Mouse (Mus musculus): ENCODE measurements around the gene Dlx4.

The Dlx4 gene

DNA sequence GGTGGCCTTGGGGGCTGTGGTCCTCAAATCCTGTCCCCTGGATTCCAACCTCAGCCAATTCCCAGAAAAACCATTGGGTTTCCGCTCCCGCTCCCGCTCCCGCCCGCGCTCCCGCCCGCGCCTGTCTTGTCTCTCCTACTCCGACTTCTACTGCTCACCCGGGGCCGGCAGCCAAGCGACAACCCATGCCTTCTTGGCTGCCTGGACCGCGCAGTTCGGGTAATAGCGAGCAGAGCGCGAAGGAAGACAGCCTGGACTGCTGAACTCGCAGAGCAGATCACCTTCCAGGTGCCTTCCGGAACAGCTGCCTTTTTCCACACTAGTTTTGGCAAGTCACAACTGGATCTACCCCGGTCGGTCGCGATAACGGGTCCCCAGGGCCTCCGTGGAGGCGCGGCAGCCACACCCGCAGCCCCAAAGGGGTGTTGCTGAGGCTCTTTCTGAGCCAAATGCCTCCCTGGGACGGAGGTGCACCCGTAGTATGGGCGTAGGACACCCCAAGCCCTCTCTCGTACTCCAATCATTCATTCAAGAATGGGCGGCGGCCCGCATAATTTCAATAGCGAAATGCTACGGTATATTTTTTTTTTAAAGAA, 3.0 kb downstream of the Dlx4 start:
- no peak for DNase-seq (ENCODE audit: low read depth, low spot score)

DNA sequence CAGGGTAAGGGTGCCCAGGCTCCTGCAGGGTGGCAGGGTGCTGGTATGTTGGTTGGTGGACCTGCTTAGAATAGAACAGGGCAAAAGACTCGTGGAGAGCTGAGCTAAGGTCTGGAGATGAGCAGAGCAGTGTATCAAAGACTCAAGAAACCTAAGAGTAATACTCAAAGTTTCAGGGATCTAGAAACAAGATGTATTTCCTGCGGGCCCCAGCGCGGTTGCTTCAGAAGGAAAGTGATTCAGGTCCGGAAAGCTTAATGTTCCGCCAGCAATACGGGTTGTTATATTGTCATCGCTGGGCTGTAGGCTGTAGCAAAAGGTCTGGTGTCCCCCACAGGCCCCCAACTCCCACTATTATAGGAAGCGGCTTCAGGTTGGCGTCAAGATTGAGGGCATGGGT, 3.8 kb downstream of the Dlx4 start:
- DNase-seq (ENCODE audit: low read depth, low spot score): no peak

DNA sequence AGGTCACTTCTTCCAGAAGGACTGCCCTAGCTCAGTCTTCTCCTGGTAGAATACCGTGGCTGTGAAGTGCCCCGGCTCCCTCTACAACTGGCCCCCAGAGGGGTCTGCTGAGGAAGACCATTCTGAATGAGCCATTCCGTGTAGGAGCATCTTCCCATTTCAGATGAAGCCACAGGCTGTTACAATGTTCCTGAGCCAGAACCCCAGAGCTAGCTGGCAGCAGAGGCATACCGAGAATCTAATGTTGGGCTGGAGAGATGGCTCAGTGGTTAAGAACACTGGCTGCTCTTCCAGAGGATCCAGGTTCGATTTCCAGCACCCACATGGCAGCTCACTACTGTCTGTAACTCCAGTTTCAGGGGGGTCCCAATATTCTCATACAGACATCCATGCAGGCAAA, 6.2 kb downstream of the Dlx4 start:
- no peak for DNase-seq (ENCODE audit: low read depth, low spot score)

DNA sequence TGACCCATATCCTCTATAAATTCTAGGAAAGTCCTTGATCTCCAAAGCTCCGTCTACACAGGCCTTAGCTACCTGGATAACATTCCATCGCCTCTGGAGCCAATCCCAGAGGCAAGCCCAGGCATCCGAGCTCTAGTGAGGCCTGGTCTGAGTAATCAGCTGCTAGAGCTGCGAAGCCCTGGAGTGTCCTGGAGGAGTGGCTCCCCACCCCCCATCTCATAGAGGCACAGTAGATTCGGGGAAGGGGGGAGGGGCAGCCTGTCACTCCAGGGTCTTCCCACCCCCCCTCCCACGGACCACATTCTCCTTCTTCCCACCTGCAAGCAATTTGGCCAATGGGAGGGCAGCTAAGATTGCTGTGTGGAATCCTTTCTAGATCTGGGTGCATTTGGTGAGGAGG, 8.8 kb downstream of the Dlx4 start:
- no peak for DNase-seq (ENCODE audit: low read depth, low spot score)

DNA sequence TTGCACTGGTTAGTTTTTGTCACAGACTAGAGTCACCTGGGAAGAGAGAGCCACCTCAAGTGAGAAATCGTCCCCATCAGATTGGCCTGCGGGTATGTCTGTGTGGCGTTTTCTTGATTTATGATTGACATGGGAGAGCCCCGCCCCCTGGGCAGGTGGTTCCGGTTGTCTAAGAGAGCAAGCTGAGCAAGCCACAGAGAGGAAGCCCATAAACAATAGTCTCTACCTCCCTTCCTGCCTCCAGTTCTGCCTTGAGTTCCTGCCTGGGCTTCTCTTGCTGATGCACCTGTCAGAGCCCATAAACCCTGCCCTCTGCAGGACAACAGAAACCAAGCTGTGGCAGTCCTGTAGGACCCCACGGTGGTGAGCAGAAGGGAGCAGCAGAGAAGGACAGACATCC, 12.7 kb downstream of the Dlx4 start:
- DNase-seq (ENCODE audit: low read depth, low spot score): no peak

DNA sequence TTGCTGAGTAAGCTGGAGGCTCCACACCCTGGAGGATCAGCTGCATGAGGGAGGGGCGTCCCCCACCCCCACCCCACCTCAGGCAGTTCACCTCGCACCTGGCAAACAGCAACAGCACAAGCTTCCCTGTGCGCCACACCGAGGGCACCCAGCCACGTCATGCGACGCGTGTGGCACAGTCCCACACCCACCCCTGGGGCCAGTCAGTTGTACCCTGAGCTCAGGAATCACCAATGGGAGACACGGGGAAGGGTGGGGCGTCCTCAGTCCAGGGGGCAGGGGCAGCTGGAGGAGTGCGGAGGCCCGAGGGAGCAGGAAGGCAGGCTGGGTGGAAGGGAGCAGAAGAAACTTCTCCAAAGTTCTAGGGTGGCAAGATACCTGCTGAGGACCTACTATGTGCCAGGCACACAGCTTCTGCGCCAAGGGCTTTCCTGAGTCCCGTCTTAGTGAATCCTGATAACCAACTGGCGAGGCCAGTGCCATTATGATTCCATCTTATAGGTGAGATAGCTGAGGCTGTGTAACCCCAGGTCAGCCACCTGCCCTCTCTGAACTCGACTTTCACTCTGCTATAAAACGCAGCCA, 15.3 kb downstream of the Dlx4 start:
- no peak for DNase-seq (ENCODE audit: low read depth, low spot score)

DNA sequence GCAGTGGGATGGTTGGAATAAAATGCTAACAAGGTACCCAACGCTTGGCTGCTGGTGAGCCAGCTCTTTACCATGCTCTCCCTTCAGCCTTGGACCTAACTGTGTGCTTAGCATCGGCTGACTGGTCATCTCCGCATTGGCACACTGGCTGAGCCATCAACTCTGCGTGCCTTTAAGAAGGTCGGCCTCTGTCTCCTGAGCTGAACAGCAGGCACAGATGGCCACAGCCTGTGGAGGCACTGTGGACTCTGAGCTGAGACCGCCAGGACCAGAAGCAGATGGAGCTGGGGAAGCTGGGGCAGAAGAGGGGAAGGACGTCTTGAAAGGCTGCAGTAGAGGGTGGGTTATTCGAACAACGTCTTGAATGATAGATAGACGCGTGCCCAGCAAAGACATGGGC, 17.7 kb downstream of the Dlx4 start:
- no peak for DNase-seq (ENCODE audit: low read depth, low spot score)

DNA sequence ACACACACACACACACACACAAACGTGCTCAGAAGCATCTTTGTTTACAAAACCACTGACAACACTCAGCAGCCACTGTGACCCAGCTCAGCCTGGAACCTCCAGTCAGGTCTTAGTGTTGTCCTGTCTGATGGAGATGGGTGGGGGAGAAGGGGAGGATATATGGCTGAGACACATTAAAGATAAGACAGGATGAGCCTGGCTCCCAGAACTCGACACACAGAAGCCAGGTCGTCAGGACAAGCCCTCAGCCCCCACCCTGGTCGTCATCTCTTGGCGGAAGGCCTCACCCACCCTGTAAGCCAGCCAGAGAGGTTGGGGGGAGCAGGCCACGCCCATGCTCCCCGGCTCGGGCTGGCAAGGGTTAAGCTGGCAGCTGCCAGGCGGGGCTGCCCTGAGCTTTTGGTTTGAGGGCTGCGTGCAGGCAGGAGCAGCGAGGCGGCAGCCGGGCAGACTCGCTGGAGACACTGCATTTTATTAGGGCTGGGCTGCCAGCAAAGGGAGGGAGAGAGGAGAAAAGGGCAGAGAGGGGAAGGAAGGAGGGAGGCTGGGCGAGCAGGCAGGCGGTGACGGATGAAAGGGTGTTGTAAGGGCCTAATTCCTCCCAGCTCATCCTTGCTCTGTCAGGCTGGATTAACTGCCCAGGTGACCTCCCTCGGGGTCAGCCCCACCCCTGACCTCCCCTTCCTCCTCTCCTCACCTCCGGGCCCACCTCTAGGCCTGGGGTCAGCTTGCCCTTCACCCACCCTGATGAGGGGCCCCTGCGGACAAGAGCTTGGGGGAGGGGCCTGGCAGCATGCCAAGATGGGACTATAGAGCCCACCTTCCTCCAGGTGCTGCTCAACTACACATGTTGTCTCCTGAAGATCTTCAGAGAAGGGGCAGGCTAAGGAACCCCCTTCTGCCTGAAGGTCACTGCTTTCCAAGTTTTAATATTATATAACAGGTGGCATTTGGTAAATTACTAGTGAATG, 19.5 kb downstream of the Dlx4 start:
- DNase-seq (ENCODE audit: low read depth, low spot score): peak; percentile 65

DNA sequence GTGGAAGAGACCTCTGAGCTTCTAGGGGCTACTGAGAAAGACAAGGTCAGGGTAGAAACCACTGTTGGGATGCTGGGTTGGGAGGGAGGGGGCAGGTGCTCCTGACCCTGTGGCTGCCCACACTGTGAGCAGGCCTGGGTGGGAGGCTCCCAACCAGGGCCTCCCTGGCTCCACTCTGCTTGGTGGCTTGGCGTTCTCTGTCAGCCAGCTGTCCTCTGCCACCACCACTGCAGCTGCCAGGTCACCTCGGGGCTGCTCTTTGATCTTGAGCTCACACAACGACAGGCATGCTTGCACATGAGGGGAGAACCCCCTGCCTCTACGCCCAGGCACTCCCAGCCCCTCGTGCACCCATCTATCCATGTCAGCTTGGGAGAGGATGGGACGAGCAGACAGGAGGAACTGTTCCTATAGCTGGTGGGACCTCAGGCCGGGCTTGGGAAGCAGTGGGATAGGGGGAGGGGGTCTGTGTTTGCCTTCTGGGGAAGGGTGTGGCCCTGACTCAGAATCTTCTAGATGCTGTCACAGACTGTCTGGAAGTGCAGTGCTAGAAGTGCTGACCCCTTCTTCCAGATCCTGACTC, 20.6 kb downstream of the Dlx4 start:
- no peak for DNase-seq (ENCODE audit: low read depth, low spot score)

DNA sequence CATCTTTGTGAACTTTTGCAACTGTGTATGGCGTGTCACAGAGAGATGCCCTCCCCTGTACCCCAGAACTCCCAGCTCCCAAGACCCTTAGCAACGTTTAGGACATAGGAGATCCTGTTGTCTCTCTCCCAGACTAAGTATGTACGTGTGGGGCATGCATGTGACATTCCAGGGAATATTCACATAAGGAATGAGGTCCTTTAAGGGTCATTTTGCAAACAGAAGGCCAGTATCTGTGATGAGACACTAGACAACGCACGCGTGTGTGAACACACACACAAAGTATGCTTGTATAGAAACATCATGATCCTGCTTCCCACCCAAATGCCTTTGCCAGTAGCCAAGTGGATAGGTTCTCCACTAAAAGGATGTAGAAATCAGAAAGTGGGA, 24.0 kb downstream of the Dlx4 start:
- no peak for DNase-seq (ENCODE audit: low read depth, low spot score)

DNA sequence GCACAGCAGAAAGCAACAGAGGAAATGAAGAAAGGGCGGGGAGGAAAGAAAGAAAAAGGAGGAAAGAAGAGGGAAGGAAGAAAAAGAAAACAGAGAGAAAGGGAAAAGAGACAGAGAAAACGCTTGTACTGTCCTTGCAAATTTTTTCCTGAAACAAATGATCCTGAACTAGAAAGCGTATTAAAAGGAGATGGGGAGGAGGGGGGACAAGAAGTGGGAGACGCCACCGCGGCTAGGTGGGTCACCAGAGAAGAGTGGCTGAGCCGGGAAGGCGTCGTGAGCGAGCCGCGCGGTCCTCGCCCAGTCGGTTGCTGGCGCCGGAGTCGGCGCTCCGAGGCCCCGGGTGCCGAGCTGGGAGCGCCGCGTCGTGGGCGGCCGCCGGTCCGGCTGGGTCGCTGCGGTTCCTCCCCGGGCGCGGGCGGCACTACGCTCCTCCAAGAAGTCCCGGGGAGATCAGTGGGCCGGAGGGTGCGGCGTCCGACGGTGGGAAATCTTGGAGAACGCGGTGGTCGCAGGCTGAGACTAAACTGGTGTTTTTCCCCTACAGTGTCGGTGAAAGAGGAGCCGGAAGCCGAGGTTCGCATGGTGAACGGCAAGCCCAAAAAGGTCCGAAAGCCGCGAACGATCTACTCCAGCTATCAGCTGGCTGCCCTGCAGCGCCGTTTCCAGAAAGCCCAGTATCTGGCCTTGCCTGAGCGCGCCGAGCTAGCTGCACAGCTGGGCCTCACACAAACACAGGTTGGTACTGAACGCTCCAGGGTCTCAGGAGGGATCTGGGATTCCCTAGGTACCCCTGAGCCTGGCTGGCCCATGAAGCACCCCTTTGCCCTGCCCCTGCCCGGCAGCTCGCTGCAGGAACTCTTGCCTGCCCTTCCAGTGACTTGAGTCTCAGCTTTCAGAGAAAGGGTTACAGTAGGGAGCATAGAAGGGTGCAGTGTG, 24.6 kb downstream of the Dlx4 start:
- no peak for DNase-seq (ENCODE audit: low read depth, low spot score)

DNA sequence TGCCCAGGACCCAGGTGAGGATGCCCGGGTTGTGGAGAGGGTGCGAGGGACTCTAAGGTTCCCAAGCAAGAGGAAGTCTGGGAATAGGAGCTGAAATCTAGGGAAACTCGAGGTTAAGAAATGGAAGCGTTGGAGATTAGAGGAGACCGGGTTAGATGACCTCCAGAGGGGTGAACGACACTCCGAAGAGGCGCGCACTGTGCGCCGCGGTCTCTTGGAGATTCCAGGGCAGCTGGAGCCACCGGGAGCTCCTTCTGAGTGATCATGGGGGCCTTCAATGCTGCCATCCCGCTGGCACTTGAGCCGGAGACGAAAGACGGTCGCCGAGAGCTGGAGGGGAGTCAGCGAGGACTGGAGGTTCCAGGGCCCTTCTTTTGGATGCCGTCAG, 25.4 kb downstream of the Dlx4 start:
- DNase-seq (ENCODE audit: low read depth, low spot score): no peak

DNA sequence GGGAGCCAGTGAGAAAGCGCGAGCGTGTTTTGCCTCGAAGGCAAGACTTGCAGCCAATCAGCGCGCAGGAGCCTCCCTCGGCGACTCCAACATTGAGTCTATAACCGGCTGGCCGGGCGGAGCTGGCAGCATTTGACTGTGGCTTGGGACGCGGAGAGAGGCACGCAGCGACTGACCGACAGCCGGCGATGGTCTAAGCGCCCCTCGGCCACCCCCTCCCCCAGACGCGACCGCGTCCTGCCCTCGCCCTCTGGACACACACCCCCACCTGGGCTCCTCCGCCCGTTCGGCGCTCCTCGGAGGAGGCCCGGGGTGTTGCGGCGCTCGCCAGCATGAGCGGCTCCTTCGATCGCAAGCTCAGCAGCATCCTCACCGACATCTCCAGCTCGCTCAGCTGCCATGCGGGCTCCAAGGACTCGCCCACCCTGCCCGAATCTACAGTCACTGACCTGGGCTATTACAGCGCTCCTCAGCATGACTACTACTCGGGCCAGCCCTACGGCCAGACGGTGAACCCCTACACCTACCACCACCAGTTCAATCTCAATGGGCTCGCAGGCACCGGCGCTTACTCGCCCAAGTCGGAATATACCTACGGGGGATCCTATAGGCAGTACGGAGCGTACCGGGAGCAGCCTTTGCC, 26.0 kb downstream of the Dlx4 start, which contains the start of gene Dlx3:
TSS of gene Dlx3 (plus strand) at position 130 of the 643 bp plus-strand sequence.
- DNase-seq (ENCODE audit: low read depth, low spot score): peak; percentile 69

DNA sequence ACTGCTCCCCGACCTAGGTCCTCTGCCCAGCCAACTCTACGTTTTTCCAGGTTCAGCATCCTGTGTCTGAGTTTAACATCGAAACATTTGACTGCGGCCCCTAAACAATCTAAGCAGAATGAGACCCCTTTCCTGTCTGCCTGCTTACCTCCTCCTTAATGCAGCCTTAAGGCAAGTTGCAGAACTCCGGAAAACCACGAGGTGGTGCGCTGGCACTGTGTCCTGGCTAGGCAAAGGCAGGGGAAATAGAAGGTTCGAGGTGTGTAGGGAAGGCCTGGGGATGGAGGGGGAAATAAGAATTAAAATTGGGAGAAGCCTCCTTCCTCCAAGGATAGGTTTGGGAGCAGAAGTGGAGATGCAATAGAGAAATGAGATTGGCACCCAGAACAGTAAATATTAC, 27.6 kb downstream of the Dlx4 start:
- DNase-seq (ENCODE audit: low read depth, low spot score): peak; percentile 80

DNA sequence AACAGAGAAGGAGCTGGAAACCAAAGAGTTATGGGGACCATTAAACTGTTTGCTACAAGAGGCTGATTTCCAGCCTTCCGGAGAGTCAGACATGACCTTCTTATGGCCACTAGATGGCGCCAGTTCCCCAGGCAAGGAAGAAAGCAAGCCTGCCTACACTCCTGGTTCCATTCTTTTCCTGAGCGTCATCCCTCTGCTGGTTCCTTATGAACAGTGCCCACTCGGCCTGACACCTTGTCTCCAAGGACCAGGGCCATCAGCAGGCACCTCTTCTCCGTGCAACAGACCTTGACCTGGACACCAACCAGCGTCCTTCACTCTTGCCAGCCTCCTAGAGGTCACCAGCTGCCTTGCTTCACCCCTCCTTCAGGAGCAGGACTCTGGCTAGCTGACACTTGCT, 29.0 kb downstream of the Dlx4 start:
- peak; percentile 92 for DNase-seq (ENCODE audit: low read depth, low spot score)

DNA sequence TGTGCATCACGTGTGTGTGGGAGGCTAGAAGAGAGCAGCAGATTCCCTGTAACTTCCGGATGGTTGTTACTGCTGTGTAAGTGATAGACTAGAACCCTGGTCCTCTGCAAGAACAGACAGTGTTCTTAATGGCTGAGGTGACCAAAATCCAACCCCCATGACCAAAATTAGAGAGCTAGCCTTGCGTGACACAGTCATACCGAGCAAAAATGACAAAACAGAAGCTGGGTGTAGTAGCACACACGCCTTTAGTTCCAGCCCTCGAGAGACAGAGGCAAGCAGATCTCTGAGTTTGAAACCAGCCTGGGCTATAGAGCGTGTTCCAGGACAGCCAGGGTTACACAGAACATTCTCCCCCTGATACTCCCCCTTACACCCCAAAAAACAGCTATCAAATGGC, 36.0 kb downstream of the Dlx4 start:
- DNase-seq (ENCODE audit: low read depth, low spot score): no peak

DNA sequence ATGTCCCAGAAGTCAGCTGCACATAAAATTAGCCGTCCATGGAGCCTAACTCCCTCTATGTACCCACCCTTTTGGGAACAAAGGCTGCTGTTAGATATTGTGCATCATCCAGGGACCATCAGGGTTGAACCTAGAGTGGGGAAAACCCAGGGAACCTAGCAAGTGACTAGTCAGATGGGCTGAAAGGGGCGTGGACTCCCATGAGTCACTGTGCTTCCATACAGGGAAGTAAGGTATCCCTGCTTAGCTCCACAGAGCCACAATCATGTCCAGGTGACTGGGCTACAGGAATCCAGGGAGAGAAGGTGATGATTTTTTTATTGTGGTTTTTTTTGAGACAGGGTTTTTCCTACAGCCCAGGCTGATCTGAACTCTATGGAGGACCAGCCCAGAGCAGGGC, 37.1 kb downstream of the Dlx4 start:
- DNase-seq (ENCODE audit: low read depth, low spot score): no peak

DNA sequence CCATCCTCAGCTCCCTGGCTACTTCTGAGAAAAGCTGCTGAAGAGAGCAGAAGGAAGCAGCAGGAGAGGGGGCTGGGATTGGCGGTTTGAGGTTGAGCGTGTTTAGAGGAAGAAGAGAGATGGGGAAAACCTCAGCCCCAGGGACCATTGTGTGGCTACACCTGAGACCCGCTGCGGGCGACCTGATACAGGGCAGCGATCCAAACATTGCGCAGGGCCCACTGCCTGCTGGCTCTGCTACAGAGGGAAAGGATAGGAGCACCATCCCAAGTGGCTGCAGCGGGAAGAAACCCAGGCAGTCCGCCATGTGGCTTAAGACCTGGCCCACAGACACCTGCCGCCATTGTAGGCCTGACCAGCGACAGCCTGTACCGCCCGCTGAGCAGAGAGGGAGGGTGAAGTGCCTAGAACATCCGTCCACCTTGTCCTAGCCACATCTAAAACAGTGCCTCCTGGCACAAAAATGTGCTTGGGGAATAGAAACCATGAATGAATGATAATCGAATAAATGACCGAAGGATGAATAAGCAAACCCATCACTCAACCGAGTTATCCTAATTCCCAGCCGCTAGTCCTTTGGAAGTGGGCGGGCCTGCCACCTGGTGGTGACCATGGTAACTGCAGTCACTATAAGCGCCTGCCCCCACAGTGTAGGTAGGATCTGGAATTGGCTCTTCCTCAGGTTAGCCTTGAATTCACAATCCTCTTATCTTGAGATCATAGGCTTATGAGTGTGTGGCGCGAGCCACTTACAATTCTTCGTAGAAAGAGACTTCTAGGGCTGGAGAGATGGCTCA, 39.4 kb downstream of the Dlx4 start:
- DNase-seq (ENCODE audit: low read depth, low spot score): peak; percentile 81

DNA sequence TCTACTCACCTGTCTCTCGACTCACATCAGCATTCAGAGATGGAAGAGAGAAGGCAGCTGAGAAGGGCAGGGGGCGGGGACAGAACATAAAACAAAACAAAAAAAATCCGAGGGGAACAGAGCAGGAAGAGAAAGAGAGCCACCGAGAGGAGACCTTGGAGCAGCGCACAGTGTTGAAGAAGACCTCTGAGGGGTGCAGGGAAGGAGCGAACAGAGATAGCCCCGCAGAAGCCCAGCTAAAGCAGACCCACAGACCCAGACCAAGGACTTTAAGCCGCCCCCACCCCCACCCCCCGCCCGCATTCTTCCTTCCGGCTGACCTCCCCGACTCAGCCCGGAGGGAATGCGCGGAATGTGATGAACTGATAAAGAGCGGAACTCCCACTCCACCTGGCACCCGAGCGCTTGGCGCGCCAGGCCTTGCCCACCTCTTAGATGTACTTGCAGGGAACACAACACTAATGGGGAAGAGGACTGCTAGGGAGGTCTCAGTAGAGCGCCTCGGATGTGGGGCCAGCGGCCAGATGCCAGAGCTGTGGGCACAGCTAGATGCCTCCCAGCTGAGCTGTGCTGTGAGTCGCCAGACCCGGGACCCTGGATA, 40.7 kb downstream of the Dlx4 start:
- DNase-seq (ENCODE audit: low read depth, low spot score): peak; percentile 79

DNA sequence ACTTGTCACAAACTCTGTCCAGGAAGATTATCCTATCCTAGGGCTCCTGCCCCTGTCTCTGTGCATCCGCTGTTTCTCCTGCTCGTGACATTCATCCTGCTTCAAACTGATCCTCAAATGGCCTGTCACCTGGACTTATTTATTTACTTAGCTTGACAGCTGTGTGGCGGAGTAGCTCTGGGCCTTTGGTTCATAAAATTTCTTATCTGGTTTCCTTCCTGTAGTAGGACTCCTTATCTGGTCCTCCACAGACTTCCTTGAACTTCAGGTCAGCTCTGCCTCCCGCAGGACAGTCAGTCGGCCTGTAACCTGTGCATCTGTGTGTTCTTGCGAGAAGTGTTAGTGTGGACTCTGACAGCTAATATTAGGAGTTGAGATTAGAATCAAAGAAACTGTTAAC, 41.8 kb downstream of the Dlx4 start:
- DNase-seq (ENCODE audit: low read depth, low spot score): no peak
